Mouse (Mus musculus): ENCODE measurements around the gene Arxes1. TPM values are rescaled to one million over a fixed set of nuclear protein-coding genes. Genes with fewer than 3 reads are reported as not detected.

Arxes1 gene
- polyA plus RNA-seq, 2 experiments = 2.8 to 7.8 TPM

- Histone ChIP-seq H3K27me3 (ENCODE audit: control insufficient read depth, insufficient read depth, low read length) (no peaks in the 10 kb centered on the region), H3K27ac (no peak overlapping the region), H3K4me1 (replicated peaks; ENCODE audit: control insufficient read depth in 2 of 2, insufficient read depth in 2 of 2, low read length in 1 of 2) (no peaks in the 10 kb centered on the region), H3K9ac (replicated peaks) (no peak overlapping the region), H3K4me3 (ENCODE audit: insufficient read depth in 1 of 2, low read depth in 2 of 2, low read length in 2 of 2) (no peak overlapping the region), H3K36me3 (replicated peaks; ENCODE audit: control insufficient read depth, insufficient read depth, low read depth) (no peaks in the 10 kb centered on the region), H3K4me2 (ENCODE audit: low read depth) (no peak overlapping the region), H3K9me3 (ENCODE audit: control insufficient read depth, low read length) (no peaks in the 10 kb centered on the region)
- TF ChIP-seq EP300 (IDR thresholded peaks at IDR 0.05; ENCODE audit: low read depth) = no peak
- no peak for TF ChIP-seq CTCF (IDR thresholded peaks at IDR 0.05; ENCODE audit: low read depth)
- ATAC-seq (ENCODE audit: insufficient read depth) = no peak
- 34% methylated on average over 4 of the region's 5 CpGs for WGBS (ENCODE audit: insufficient replicate concordance)
- no peak for DNase-seq (ENCODE audit: low read depth in 3 of 3, low spot score in 3 of 3)
These were observed 25.8 kb upstream of the Arxes1 start for GRCm38 (mm10) chrX:136007199-136007843.

DNA sequence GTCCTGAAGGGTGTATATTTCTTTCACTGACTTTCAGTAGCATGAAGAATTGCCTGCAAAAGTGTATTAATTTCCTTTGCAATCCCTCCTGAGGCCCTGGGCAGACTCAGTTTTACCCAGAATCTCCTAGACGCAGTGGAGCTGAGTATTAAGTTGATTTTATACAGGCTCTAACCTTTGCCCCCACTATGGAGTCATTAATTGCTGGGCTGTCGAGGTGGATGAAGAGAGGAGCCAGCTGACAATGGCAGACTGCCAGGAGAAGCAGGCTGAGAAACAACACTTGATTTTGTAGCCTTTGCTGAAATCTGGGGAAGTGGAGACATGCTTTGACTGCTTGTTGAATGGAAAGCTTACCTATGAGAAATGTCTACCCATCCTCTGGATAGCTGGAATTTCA lies 18.8 kb upstream of the Arxes1 start:
- Histone ChIP-seq H3K4me2 (ENCODE audit: low read depth) (no peak overlapping the region), H3K4me1 (replicated peaks; ENCODE audit: control insufficient read depth in 2 of 2, insufficient read depth in 2 of 2, low read length in 1 of 2) (no peaks in the 10 kb centered on the region), H3K9me3 (ENCODE audit: control insufficient read depth, low read length) (no peaks in the 10 kb centered on the region), H3K4me3 (ENCODE audit: insufficient read depth in 1 of 2, low read depth in 2 of 2, low read length in 2 of 2) (no peak overlapping the region), H3K27ac (no peak overlapping the region), H3K27me3 (ENCODE audit: control insufficient read depth, insufficient read depth, low read length) (no peaks in the 10 kb centered on the region), H3K36me3 (replicated peaks; ENCODE audit: control insufficient read depth, insufficient read depth, low read depth) (no peaks in the 10 kb centered on the region), H3K9ac (replicated peaks) (no peak overlapping the region)
- no peak for ATAC-seq (ENCODE audit: insufficient read depth)
- DNase-seq (ENCODE audit: low read depth in 3 of 3, low spot score in 3 of 3) = no peak
- 38% methylated on average over 2 of the region's 2 CpGs for WGBS (ENCODE audit: insufficient replicate concordance)
- TF ChIP-seq CTCF (IDR thresholded peaks at IDR 0.05; ENCODE audit: low read depth) (no peak), EP300 (IDR thresholded peaks at IDR 0.05; ENCODE audit: low read depth) (no peak)

- ATAC-seq (ENCODE audit: insufficient read depth) (no peak), DNase-seq (ENCODE audit: low read depth in 3 of 3, low spot score in 3 of 3) (no peak)
- TF ChIP-seq CTCF (IDR thresholded peaks at IDR 0.05; ENCODE audit: low read depth) (no peak), EP300 (IDR thresholded peaks at IDR 0.05; ENCODE audit: low read depth) (no peak)
- Histone ChIP-seq H3K9ac (replicated peaks) (no peak overlapping the region), H3K4me2 (ENCODE audit: low read depth) (no peak overlapping the region), H3K9me3 (ENCODE audit: control insufficient read depth, low read length) (no peaks in the 10 kb centered on the region), H3K27me3 (ENCODE audit: control insufficient read depth, insufficient read depth, low read length) (no peaks in the 10 kb centered on the region), H3K27ac (no peak overlapping the region), H3K36me3 (replicated peaks; ENCODE audit: control insufficient read depth, insufficient read depth, low read depth) (no peaks in the 10 kb centered on the region), H3K4me3 (ENCODE audit: insufficient read depth in 1 of 2, low read depth in 2 of 2, low read length in 2 of 2) (no peak overlapping the region), H3K4me1 (replicated peaks; ENCODE audit: control insufficient read depth in 2 of 2, insufficient read depth in 2 of 2, low read length in 1 of 2) (no peaks in the 10 kb centered on the region)
- WGBS (ENCODE audit: insufficient replicate concordance) = 54% methylated on average over 1 of the region's 1 CpGs
These were observed 2.8 kb upstream of the Arxes1 start for GRCm38 (mm10) chrX:136030331-136030730.

GRCm38 (mm10) chrX:136043726-136044125 lies 10.6 kb downstream of the Arxes1 start:
- H3K4me3 ChIP-seq (ENCODE audit: insufficient read depth in 1 of 2, low read depth in 2 of 2, low read length in 2 of 2) = no peak overlapping the region
- H3K27me3 ChIP-seq (ENCODE audit: control insufficient read depth, insufficient read depth, low read length) = no peaks in the 10 kb centered on the region
- DNase-seq (ENCODE audit: low read depth in 3 of 3, low spot score in 3 of 3) (no peak), ATAC-seq (ENCODE audit: insufficient read depth) (no peak)
- no peak overlapping the region for H3K9ac ChIP-seq (replicated peaks)
- no peaks in the 10 kb centered on the region for H3K4me1 ChIP-seq (replicated peaks; ENCODE audit: control insufficient read depth in 2 of 2, insufficient read depth in 2 of 2, low read length in 1 of 2)
- 48% methylated on average over 1 of the region's 1 CpGs for WGBS (ENCODE audit: insufficient replicate concordance)
- H3K27ac ChIP-seq = no peak overlapping the region
- TF ChIP-seq EP300 (IDR thresholded peaks at IDR 0.05; ENCODE audit: low read depth) = no peak
- no peak for TF ChIP-seq CTCF (IDR thresholded peaks at IDR 0.05; ENCODE audit: low read depth)
- no peaks in the 10 kb centered on the region for H3K9me3 ChIP-seq (ENCODE audit: control insufficient read depth, low read length)
- no peak overlapping the region for H3K4me2 ChIP-seq (ENCODE audit: low read depth)
- H3K36me3 ChIP-seq (replicated peaks; ENCODE audit: control insufficient read depth, insufficient read depth, low read depth) = no peaks in the 10 kb centered on the region

DNA sequence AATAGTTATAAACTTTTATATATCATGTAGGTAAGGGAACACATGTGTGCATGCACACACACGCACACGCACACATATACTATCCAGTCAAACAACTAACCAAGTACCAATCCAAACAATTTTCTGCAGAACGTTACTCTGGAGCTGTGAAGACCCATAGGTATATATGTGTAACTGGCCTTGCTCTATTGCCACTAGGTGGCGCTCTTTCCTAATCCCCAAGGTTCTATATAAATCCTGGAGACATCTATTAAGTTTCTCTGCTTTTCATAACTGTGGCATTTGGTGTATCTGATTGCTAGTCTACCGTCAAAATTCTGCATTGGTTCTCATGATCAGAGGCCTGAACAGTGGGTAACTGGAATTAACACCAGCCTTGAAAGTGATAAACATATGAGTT lies 14.4 kb downstream of the Arxes1 start:
- 10% methylated on average over 5 of the region's 5 CpGs for WGBS (ENCODE audit: insufficient replicate concordance)
- ATAC-seq (ENCODE audit: insufficient read depth) (no peak), DNase-seq (ENCODE audit: low read depth in 3 of 3, low spot score in 3 of 3) (peak; percentile 30 to 45 (median 37))
- H3K9me3 ChIP-seq (ENCODE audit: control insufficient read depth, low read length) = no peaks in the 10 kb centered on the region
- H3K27me3 ChIP-seq (ENCODE audit: control insufficient read depth, insufficient read depth, low read length) = no peaks in the 10 kb centered on the region
- no peaks in the 10 kb centered on the region for H3K4me1 ChIP-seq (replicated peaks; ENCODE audit: control insufficient read depth in 2 of 2, insufficient read depth in 2 of 2, low read length in 1 of 2)
- TF ChIP-seq CTCF (IDR thresholded peaks at IDR 0.05; ENCODE audit: low read depth) (peak; percentile 70), EP300 (IDR thresholded peaks at IDR 0.05; ENCODE audit: low read depth) (no peak)
- H3K9ac ChIP-seq (replicated peaks) = no peak overlapping the region
- H3K4me2 ChIP-seq (ENCODE audit: low read depth) = no peak overlapping the region
- no peaks in the 10 kb centered on the region for H3K36me3 ChIP-seq (replicated peaks; ENCODE audit: control insufficient read depth, insufficient read depth, low read depth)
- H3K4me3 ChIP-seq (ENCODE audit: insufficient read depth in 1 of 2, low read depth in 2 of 2, low read length in 2 of 2) = no peak overlapping the region
- no peak overlapping the region for H3K27ac ChIP-seq
